Mouse (Mus musculus): ENCODE data around the gene Trio. TPM values are rescaled to one million over a fixed set of nuclear protein-coding genes. Genes with fewer than 3 reads are reported as not detected.

The Trio gene
- polyA plus RNA-seq, 1 experiment: 154 TPM

GRCm38 (mm10) chr15:28024031-28024964 lies 1.4 kb downstream of the Trio start:
- peaks cover 19% of the 10 kb centered on the region for H3K4me1 ChIP-seq (ENCODE audit: control insufficient read depth, insufficient read depth, low read length)
- peak overlapping the region; percentile 93 for H3K27ac ChIP-seq (ENCODE audit: insufficient read depth, low read length)
- H3K4me3 ChIP-seq (ENCODE audit: insufficient read depth, low read length): peak overlapping the region; percentile 77
- TF ChIP-seq CTCF (IDR thresholded peaks at IDR 0.05; ENCODE audit: borderline replicate concordance, insufficient read depth, low read length) (no peak), POLR2A (IDR thresholded peaks at IDR 0.05; ENCODE audit: low read depth, low read length) (peak; percentile 59; the same call in 1 of the 2 replicates)

- peak overlapping the region; percentile 26 for H3K4me3 ChIP-seq (ENCODE audit: insufficient read depth, low read length)
- no peak overlapping the region for H3K27ac ChIP-seq (ENCODE audit: insufficient read depth, low read length)
- H3K4me1 ChIP-seq (ENCODE audit: control insufficient read depth, insufficient read depth, low read length): peaks cover 28% of the 10 kb centered on the region
- TF ChIP-seq POLR2A (IDR thresholded peaks at IDR 0.05; ENCODE audit: low read depth, low read length) (no peak), CTCF (IDR thresholded peaks at IDR 0.05; ENCODE audit: borderline replicate concordance, insufficient read depth, low read length) (no peak)
Observed at GRCm38 (mm10) chr15:28021591-28022209, 3.9 kb downstream of the Trio start.

GRCm38 (mm10) chr15:28019393-28020070 lies 6.1 kb downstream of the Trio start:
- no peak overlapping the region for H3K4me3 ChIP-seq (ENCODE audit: insufficient read depth, low read length)
- peaks cover 32% of the 10 kb centered on the region for H3K4me1 ChIP-seq (ENCODE audit: control insufficient read depth, insufficient read depth, low read length)
- H3K27ac ChIP-seq (ENCODE audit: insufficient read depth, low read length): no peak overlapping the region
- TF ChIP-seq POLR2A (IDR thresholded peaks at IDR 0.05; ENCODE audit: low read depth, low read length) (no peak), CTCF (IDR thresholded peaks at IDR 0.05; ENCODE audit: borderline replicate concordance, insufficient read depth, low read length) (no peak)

GRCm38 (mm10) chr15:28007516-28007915 lies 18.1 kb downstream of the Trio start:
- peaks cover 42% of the 10 kb centered on the region for H3K4me1 ChIP-seq (ENCODE audit: control insufficient read depth, insufficient read depth, low read length)
- TF ChIP-seq POLR2A (IDR thresholded peaks at IDR 0.05; ENCODE audit: low read depth, low read length) (no peak), CTCF (IDR thresholded peaks at IDR 0.05; ENCODE audit: borderline replicate concordance, insufficient read depth, low read length) (no peak)
- no peak overlapping the region for H3K27ac ChIP-seq (ENCODE audit: insufficient read depth, low read length)
- H3K4me3 ChIP-seq (ENCODE audit: insufficient read depth, low read length): no peak overlapping the region

- Histone ChIP-seq H3K4me3 (ENCODE audit: insufficient read depth, low read length) (no peak overlapping the region), H3K27ac (ENCODE audit: insufficient read depth, low read length) (peak overlapping the region; percentile 13; the same call in 1 of the 2 replicates), H3K4me1 (ENCODE audit: control insufficient read depth, insufficient read depth, low read length) (peaks cover 37% of the 10 kb centered on the region)
- TF ChIP-seq CTCF (IDR thresholded peaks at IDR 0.05; ENCODE audit: borderline replicate concordance, insufficient read depth, low read length): no peak
- no peak for TF ChIP-seq POLR2A (IDR thresholded peaks at IDR 0.05; ENCODE audit: low read depth, low read length)
Observed at GRCm38 (mm10) chr15:28004192-28004767, 21.4 kb downstream of the Trio start.

- no peak overlapping the region for H3K4me3 ChIP-seq (ENCODE audit: insufficient read depth, low read length)
- no peak overlapping the region for H3K27ac ChIP-seq (ENCODE audit: insufficient read depth, low read length)
- H3K4me1 ChIP-seq (ENCODE audit: control insufficient read depth, insufficient read depth, low read length): peaks cover 34% of the 10 kb centered on the region
- TF ChIP-seq CTCF (IDR thresholded peaks at IDR 0.05; ENCODE audit: borderline replicate concordance, insufficient read depth, low read length) (no peak), POLR2A (IDR thresholded peaks at IDR 0.05; ENCODE audit: low read depth, low read length) (no peak)
Observed at GRCm38 (mm10) chr15:28002515-28002914, 23.1 kb downstream of the Trio start.

GRCm38 (mm10) chr15:28001299-28001698 lies 24.3 kb downstream of the Trio start:
- H3K4me1 ChIP-seq (ENCODE audit: control insufficient read depth, insufficient read depth, low read length): peaks cover 34% of the 10 kb centered on the region

GRCm38 (mm10) chr15:27998621-27999359 lies 26.9 kb downstream of the Trio start:
- peaks cover 28% of the 10 kb centered on the region for H3K4me1 ChIP-seq (ENCODE audit: control insufficient read depth, insufficient read depth, low read length)
- H3K27ac ChIP-seq (ENCODE audit: insufficient read depth, low read length): peak overlapping the region; percentile 51
- no peak for TF ChIP-seq POLR2A (IDR thresholded peaks at IDR 0.05; ENCODE audit: low read depth, low read length)
- TF ChIP-seq CTCF (IDR thresholded peaks at IDR 0.05; ENCODE audit: borderline replicate concordance, insufficient read depth, low read length): no peak

More at GRCm38 (mm10) chr15:28001299-28001698, 24.3 kb downstream of the Trio start:
- H3K27ac ChIP-seq (ENCODE audit: insufficient read depth, low read length): no peak overlapping the region
- no peak overlapping the region for H3K4me3 ChIP-seq (ENCODE audit: insufficient read depth, low read length)
- TF ChIP-seq CTCF (IDR thresholded peaks at IDR 0.05; ENCODE audit: borderline replicate concordance, insufficient read depth, low read length): no peak
- no peak for TF ChIP-seq POLR2A (IDR thresholded peaks at IDR 0.05; ENCODE audit: low read depth, low read length)

GRCm38 (mm10) chr15:27997917-27998316 lies 27.7 kb downstream of the Trio start:
- Histone ChIP-seq H3K27ac (ENCODE audit: insufficient read depth, low read length) (peak overlapping the region; percentile 51), H3K4me3 (ENCODE audit: insufficient read depth, low read length) (no peak overlapping the region), H3K4me1 (ENCODE audit: control insufficient read depth, insufficient read depth, low read length) (peaks cover 33% of the 10 kb centered on the region)
- peak; percentile 14; the same call in 1 of the 2 replicates for TF ChIP-seq CTCF (IDR thresholded peaks at IDR 0.05; ENCODE audit: borderline replicate concordance, insufficient read depth, low read length)
- no peak for TF ChIP-seq POLR2A (IDR thresholded peaks at IDR 0.05; ENCODE audit: low read depth, low read length)

More at GRCm38 (mm10) chr15:27998621-27999359, 26.9 kb downstream of the Trio start:
- no peak overlapping the region for H3K4me3 ChIP-seq (ENCODE audit: insufficient read depth, low read length)

Measured in embryonic fibroblast, embryonic 13.5 days (primary cell).